Mouse (Mus musculus) retina, postnatal 1 day (tissue): Measurements from ENCODE around the gene Fbn1.

Source experiments
- DNase-seq: peaks from one replicate; pipeline ENCODE4 v3.0.0-alpha.2; 2012

Gene Fbn1

DNA sequence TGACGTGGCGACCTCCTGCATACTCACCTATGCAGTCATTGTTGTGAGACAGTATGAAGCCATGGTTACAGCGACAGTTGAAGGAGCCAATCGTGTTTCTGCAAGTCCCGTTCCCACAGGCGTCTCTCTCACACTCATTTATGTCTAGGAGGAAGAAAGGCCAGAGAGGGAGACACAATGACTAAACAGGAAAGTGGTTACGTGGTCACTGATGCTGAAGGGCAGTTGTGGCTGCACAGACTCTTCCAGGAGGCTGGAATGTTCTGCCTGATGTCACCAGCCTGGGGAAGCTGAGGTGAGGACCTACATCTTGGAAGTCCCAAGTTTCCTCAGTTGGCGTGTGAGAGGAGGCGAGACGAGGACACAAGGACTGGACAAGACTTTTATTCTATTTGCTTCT lies 177.3 kb downstream of the Fbn1 start:
- DNase-seq: no peak

- DNase-seq: no peak
Measured at GRCm38 (mm10) chr2:125325125-125325855, 182.5 kb downstream of the Fbn1 start.

GRCm38 (mm10) chr2:125324455-125324854 lies 183.3 kb downstream of the Fbn1 start:
- no peak for DNase-seq

- peak; percentile 19 for DNase-seq
Measured at GRCm38 (mm10) chr2:125323347-125323746, 184.4 kb downstream of the Fbn1 start.

DNA sequence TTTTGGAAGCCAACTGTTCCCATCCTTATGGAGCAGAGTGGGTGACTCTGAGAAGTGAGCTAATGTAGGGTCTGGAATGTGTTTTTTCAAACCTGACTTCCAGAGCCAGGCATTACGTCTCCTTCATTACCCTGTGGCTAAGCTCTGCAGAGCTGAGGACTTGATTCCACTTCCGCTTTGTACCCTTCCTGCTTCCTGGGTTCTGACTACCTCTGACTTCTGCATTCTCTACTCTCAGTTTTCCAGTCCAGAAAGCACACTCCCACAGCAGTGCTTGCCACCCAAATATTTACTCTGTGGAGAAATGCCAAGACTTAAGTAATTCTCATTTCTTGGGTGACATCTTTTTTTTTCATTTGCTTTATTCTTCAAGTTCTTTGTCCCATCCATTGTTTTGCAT lies 185.2 kb downstream of the Fbn1 start:
- no peak for DNase-seq

DNA sequence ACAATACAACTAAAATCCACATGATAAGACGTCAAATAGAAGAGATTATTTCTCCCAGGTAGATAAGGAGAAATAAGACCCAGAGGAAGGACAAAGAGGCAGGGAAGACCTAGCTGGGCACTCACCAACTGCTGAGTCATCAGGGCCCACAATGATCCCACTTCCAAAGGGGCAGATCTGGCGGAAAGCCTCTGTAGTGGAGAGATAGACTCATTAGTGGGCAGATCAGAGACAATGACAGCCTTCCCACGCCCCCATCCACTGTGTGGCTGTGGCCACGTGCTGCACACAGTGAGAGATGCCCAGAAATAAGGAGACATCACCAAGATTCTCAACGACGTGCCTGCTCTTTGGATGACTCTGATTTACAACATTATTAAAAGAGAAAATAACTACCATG lies 186.7 kb downstream of the Fbn1 start:
- DNase-seq: no peak

DNA sequence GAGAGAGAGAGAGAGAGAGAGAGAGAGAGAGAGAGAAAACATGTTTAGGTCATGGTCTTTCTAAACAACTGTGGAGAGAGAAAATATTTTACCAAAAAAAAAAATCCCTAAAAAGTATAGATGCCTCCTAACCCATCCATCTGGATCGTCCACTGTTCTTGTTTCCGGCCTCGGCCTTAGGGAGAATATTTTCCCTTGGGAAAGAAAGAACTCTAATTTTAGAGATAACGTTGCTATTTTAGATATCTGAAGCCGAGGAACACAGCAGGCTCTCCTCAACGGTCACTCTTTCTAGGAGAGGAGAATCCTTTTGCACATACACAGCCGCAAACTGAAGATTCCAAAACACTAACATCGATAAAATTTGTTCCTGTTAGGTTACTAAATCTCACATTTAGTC lies 188.1 kb downstream of the Fbn1 start:
- DNase-seq: no peak

DNA sequence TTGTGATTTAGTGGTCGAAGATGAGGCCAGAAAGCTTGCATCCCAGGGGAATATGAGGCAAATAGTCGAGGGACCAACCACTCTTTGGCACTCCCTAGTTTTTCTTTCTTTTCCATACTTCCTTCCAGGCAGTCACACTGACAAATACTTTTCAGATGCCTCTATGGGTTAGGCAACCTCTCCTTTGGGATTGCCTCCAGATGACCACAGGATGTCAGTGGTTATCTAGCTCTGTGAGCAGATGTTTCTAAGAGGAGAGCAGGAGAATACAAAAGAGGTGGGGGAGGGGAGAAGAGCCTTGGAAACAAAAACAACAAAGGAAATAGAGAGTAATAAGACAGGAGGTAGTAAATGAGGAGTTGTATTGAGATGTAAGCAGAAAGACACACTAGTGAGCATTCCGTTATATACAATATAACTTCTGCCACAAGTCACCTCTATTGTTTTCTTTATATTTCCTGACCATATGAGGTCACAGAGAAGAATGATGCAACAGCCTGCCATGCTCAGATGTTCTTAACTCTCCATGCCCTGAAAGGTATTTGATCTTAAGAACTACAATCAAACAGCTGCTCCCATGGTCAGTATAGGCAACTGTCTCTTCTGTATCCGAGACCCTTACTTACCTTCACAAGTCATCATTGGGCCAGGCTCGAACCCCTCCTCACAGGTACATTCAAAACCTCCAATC lies 189.3 kb downstream of the Fbn1 start:
- DNase-seq: peak; percentile 4

- DNase-seq: no peak
Measured at GRCm38 (mm10) chr2:125315203-125315602, 192.6 kb downstream of the Fbn1 start.

DNA sequence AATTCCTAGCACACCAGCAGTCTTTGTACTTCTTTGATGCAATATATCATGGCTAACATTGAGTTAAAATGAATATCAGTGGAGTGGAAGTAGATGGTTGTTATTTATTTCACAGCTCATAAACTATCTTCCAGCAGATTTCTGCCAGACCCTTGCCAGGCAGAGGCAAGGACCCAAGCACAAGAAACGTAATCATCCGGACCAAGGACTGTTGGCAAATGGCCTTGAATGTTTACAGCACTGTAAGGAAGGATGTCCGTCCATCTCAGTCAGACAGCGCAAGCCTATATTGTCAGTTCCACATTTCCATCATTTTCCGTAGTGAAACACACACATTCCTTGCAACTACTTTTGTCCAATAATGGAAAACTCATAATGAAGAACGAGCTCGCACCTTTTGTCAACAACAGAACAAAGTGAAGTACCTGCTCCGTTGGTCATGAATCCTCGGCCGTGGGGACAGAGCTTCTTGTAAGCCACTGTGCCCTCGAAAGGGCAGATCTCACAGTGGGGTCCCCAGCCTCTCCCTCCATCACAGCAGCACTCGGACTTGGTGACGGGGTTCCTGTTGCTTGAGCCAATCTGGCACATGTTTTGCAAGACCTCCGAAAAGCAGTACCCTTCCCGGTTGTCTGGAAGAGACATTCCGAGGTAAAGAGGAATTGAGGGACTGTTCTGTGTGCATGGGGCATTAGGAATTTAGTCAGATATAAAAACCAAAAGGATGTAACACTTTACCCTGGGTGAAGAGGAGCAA lies 193.4 kb downstream of the Fbn1 start:
- DNase-seq: no peak

GRCm38 (mm10) chr2:125309710-125310109 lies 198.1 kb downstream of the Fbn1 start:
- DNase-seq: no peak

DNA sequence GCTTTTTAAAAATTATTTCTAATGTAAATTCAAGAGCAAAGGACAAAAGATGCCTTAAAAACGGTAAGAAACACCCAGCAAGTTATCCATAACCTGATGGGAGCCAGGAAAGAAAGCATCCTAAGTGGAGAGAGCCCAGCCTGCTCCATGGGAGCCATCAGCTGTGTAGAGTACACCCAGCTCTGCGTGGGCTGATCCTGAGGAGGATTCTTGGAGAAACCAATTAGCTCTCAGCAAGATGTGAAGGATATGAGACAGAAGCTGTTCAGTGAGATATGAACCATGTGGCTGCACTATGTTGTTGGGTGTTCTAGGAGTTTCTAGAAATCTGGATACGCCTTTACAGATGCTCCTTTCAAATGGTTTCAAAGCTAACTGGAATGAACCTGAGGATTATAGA lies 202.1 kb downstream of the Fbn1 start:
- DNase-seq: no peak

GRCm38 (mm10) chr2:125304746-125305145 lies 203.0 kb downstream of the Fbn1 start:
- DNase-seq: no peak

- DNase-seq: no peak
Measured at GRCm38 (mm10) chr2:125303764-125304384, 203.9 kb downstream of the Fbn1 start.

- DNase-seq: no peak
Measured at GRCm38 (mm10) chr2:125302625-125302924, 205.2 kb downstream of the Fbn1 start.

- DNase-seq: no peak
Measured at GRCm38 (mm10) chr2:125301877-125302624, 205.7 kb downstream of the Fbn1 start.

DNA sequence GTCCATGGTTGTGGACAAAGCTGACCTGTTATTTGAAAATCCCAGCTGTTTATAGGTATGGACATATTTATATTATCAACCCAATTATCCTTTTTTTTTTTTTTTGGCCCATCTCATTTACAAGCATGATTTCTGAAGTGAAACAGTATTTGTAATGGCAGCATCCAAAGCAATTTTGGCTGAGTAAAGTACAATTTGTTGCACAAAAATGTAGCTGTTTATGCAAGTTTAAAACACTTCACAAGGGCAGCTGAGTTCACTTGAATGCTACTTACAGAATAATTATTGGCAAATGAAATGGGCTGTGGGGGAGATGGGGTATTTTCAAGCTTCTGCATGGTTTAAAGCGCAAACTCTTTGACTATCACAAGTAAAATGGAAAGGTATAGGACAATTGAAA lies 209.0 kb downstream of the Fbn1 start:
- DNase-seq: no peak

DNA sequence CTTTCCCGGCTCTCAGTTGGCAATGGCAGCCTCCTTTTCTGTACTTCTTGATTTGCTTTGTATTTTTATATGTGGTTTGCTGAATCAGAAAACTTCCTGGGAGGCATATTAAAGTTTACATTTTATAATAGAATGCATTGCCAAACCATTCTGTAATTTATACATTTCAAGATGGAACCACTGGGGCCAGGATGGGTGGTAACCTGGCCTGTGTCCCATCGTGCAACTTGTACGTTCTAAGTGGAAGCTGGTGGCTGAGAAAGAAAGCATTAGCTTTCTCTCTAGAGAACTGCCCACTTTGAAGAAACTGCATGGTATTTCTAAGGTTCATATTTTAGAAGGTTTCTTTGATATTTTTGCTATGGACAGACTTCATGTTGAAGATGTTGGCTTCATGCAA lies 212.3 kb downstream of the Fbn1 start:
- DNase-seq: no peak

DNA sequence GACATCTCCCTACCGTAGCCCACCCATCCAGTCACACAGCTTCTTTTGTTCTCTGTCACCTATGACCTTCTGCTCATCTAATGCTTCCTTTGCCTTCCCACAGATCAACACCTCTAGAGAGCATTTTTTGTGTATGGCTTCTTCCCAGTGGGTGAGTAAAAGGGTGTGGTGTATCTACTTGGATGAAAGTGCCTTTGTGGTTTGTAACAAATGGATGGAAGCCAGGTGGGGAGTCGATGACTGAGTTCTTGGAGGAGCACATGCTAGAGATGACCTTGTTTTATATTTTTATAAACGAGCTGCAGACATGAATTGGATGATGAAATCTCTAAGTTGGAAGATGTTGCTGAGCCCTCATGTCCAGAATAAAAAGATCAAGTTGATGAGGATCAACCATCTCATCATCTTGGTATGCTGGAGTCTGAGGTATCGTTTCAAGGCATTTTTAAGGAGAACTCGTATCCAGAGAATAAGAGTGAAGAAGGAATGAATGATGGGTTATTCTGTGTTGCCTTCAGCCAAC lies 213.8 kb downstream of the Fbn1 start:
- DNase-seq: no peak

GRCm38 (mm10) chr2:125292616-125293015 lies 215.2 kb downstream of the Fbn1 start:
- DNase-seq: no peak

- no peak for DNase-seq
Measured at GRCm38 (mm10) chr2:125291101-125291500, 216.7 kb downstream of the Fbn1 start.

GRCm38 (mm10) chr2:125290197-125290965 lies 217.4 kb downstream of the Fbn1 start:
- no peak for DNase-seq
